Mouse (Mus musculus): Measurements from ENCODE around the gene Ppm1k.
"Not testable (repeated sequence)": the region's sequence is repeated elsewhere in the genome, so short reads cannot be mapped to it uniquely, and the experiment has no call there.

The Ppm1k gene

DNA sequence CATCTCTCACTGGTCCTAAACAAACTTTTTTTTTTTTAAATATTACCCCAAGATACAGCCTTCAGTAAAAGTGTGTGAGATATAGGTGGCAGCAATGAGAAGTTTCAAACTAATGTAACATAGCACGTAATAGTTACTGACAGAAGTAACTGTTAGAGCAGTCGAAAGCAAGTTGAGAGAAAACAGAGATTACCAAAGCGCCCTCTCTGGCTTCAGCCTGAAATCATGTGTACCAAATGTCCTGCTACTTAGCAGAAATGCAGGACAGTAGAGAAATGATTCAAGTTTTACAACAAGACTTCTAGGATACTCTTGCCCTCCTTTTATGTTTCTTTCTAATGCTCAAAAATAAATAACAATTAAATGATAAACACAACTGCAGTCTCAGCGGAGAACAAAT is 4.3 kb downstream of the Ppm1k start:
- DNase-seq: no peak

DNA sequence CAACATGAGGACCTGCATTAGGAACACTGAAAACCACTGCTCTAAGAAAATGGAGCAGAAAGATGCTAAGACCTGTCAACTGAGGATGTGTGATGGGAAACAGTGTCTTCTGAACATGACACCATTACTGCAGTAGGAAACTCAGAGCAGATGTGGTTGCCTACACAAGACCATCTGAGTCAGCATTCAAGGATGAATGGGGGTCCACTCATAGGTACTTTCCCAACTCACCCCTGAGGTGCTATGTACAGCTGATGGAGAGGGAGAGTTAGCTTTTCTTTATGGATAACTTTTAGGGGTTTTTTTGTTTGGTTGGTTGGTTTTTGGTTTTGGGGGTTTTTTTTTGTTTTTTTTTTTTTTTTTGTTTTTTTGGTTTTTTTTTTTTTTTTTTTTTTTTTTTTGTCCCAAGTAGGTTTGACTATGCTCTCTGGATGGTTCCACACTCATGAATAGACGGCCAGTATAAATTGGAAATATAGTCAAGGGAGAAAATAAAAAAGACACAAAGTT is 5.9 kb downstream of the Ppm1k start:
- no peak for DNase-seq

DNA sequence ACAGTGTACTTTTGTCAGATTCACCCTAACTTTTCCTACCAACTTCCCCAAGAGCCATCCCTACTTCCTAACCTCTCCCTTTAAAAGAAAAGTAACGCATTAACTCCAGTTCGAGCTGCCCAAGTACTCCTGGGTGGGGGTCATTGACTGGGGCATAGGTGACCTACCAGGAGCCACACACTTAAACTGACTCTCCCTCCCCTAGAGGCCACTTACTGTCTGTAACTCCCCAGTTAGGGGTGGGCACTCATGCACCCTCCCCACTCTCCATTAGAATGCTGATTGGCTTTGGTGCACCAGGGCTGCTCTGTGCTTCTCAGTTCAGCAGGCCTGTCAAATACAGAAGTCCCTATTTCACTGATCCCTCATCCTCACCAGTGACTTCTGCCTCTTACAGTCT is 8.3 kb downstream of the Ppm1k start:
- DNase-seq: no peak

DNA sequence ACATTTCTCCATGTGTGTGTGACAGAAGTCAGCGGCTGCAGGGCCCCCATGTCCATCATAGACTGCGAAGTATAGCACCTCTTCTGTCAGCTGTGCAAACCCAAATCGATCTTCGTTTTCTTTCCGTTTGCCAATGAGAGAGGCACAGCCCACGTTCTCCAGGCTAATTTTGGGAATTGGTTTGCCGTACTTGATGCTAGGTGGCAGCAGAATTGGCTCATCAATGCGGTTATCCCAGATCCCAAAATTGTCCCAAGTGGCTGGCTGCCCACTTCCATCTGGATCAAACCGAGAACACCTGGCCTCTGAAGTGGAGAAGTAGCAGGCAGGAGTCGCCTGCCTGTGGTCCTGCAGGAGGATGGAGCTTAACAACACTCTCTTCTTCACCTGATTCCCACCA is 10.5 kb downstream of the Ppm1k start:
- no peak for DNase-seq

DNA sequence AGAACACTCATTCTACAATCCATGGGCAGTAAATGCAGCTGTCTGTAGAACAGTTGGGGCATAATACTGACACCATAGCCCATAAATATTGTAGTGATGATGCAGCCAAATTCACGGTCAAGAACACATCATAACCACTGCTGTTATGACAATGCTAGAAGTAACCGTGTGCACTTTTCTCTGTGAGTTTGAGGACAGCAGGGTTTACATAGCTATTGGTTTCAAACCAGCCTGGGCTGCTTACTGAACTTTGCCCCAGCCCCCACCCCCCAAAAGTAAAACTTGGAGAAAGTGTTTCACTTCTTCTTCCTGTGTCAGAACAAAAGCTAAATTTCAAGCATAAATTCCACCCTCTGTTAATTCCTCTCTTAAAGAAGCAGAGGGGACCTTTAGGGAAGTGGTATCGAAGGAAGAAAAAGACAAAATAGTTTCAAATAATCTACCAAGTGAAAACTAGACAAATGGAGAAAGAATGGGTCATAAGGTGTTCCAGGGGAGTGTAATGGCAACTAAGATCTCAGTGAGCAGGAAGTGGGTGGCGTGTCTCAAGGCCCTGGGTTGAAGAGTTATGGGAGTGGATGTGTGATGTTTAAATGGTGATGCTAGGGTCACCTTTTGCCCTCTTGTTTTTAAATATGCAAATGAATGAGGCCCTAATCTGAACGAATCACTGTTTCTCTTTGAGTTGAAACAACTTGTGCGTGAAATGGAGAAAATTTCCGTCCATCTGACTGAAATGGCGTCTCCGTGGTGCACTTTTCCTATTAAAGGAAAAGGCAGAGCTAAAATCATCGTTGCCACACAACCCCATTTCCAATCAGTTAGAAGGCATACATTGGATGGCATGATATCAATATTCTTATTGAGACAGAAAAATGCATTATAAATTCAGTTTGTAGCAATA is 14.3 kb downstream of the Ppm1k start:
- DNase-seq: no peak

DNA sequence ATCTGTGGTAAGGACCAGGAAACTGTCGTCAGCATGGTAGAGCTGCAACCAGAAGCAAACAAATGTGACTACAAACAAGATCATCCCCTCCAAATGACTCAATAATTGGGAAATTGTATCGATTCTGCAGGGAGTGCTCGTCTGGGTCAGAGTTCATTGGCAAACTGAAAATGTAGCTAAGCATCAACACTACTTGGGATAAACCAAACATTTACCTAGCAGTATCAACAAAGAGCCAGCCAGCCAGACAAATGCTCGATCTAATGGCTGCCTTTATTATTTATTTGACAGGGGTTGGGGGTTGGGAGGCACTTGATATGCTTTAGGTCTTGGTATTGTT is 21.3 kb downstream of the Ppm1k start:
- no peak for DNase-seq

DNA sequence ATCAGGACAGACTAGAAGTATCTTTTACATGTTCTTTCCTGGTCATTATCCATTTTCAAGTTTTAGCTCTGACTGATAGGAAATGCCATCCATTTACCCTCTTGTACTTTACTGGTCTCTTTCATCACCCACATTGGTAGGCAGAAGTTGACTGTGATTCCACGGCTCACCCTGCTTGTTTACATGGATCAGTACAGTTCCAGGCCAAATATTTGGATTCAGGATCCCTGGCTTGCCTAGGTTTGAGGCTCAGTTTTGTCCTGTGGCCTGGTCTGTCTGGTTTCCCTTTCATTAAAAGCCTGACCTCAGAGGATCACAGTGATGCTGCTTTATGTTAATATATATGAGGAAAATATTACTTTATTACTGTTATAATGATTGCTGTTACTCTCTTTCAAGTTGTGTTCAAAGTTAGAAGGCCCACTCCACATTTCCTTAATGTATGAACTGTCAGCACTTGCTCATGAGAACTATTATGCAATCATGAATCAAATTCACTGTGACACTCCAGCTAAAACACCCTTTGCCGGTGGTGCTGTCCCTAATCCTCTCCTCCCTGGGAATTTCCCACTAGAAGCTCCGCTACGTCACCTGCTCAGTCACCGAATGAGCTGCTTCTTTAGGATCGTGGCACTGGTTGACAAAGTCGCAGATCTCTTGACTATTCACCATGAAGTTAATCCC is 21.8 kb downstream of the Ppm1k start:
- no peak for DNase-seq

DNA sequence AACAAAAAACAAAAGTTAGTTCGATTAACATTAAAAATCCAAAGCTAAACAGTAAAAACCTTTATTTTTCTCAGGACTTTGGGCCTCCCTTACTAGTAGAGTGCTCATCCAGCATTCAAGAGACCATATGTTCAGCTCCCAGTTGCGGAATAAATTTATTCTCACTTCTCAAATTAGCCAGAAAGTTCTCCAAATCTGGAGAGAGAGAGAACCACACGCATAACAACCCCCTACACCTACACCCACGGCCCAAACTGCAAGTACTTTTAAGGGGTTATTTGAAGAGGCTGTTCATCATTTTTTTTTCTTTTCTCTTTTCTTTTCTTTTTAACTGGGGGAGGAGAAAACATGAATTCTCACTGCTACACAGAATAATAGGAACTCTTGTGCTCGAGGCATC is 23.4 kb downstream of the Ppm1k start:
- DNase-seq: no peak

DNA sequence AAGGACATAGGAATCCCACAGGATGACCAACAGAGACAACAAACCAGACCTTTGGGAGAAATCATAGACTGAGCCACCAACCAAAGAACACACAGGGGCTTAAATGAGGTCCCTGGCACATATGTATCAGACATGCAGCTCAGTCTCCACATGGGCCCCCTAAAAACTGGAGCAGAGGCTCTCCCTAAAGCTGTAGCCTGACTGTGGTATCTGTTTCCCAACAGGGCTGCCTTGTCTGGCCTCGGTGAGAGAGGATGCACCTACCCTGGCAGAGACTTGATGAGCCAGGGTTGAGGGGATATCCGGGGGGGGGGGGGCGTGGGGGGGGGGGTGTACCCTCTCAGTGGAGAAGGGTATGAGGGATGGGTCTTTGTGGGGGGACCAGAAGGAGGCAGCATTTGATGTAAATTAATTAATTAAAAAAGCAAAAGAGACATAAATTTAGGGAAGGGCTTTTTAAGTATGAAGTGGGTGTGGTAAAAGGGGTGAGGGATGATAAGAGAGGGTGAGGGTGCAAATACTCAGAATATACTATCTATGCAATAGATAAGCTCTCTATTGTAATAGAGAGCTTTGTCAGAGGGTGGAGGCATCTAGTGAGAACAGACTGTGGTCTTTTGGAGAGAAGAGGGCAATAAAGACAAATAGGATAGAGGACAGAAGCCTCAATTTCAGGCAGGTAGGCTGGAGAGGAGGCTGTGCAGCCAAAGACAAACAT is 31.4 kb downstream of the Ppm1k start:
- DNase-seq: no peak

DNA sequence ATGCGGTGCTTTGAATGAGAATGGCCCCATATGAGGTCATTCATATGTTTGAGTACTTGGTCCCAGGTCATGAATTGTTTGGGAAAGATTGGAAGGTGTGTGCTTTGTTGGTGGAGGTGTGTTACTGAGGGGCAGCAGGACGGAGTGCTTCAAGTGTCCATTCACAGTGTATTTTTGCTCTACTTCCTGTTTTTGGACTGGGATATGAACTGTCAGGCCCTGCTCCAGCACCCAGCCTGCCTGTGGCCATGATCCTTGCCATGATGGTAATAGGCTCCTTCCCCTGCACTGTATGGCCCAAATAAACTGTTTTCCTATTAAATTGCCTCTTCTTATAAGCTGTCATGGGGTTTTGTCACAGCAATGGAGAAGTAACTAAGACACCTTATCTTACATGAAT is 36.1 kb downstream of the Ppm1k start:
- DNase-seq: no peak

DNA sequence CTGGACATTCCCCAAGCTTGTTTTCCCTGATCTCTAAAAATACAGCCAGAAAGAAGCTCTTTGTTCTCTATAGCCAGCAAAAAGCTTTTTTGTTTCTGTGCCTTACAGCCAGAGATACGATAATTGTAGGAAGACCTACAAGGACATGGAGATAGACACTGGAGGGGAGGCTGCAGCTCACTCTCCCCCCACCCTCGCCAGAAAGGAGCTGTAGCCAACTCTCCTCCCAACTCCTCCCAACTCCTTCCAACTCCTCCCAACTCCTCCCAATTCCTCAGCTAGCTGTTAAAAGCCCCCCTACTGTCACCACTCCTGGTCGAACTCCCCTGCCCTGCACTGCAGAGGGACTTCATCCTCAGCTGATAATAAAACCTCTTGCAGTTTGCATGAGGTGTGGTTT is 67.1 kb downstream of the Ppm1k start:
- DNase-seq: not testable (repeated sequence)

All from kidney, postnatal 10 days (tissue).